Mouse (Mus musculus) forebrain, embryonic 13.5 days (tissue): ENCODE measurements around the gene Vezt. TPM values are rescaled to one million over a fixed set of nuclear protein-coding genes. Genes with fewer than 3 reads are reported as not detected.
A peak's percentile ranks its signal among the peaks of the same experiment; 100 is the strongest.

Source experiments
- ATAC-seq: fragments of 200-750 bp; cut with Nextera tagmentation; 2 replicates; pipeline ENCODE4 v1.8.0; 2017
- H3K27ac ChIP-seq: fragments of 300-500 bp; sonication (generic); 2 replicates; pipeline ENCODE4 v1.5.1; 2015; ENCODE audit warnings: inconsistent platforms, mild to moderate bottlenecking, moderate library complexity
- H3K27me3 ChIP-seq: fragments of 300-500 bp; sonication (generic); 2 replicates; pipeline ENCODE4 v1.6.1; 2015; ENCODE audit warnings: mild to moderate bottlenecking, inconsistent platforms
- H3K36me3 ChIP-seq: fragments of 300-500 bp; sonication (generic); 2 replicates; pipeline ENCODE4 v1.6.1; 2015; ENCODE audit warnings: mild to moderate bottlenecking, inconsistent platforms; ENCODE audit not compliant: poor library complexity, severe bottlenecking
- H3K4me1 ChIP-seq: fragments of 300-500 bp; sonication (generic); 2 replicates; pipeline ENCODE4 v1.6.1; 2015; ENCODE audit warnings: inconsistent platforms
- H3K4me2 ChIP-seq: fragments of 300-500 bp; sonication (generic); 2 replicates; pipeline ENCODE4 v1.6.1; 2015; ENCODE audit warnings: inconsistent platforms, mild to moderate bottlenecking, moderate library complexity
- H3K4me3 ChIP-seq: fragments of 300-500 bp; sonication (generic); 2 replicates; pipeline ENCODE4 v1.5.1; 2015; ENCODE audit warnings: mild to moderate bottlenecking, inconsistent platforms
- H3K9ac ChIP-seq: fragments of 300-500 bp; sonication (generic); 2 replicates; pipeline ENCODE4 v1.6.1; 2015; ENCODE audit warnings: mild to moderate bottlenecking, inconsistent platforms
- H3K9me3 ChIP-seq: fragments of 300-500 bp; sonication (generic); replicated peaks from 2 replicates; pipeline ENCODE4 v1.6.1; 2016; ENCODE audit warnings: inconsistent platforms
- WGBS: fragments of 180-500 bp; shearing (Covaris S2); methylation state at CpG from one replicate; pipeline ENCODE4 v1.1.7; 2015; 5-methylcytosine and 5-hydroxymethylcytosine counted together
- polyA plus RNA-seq: library from polyadenylated mRNA; unstranded; fragments of >200 nt; fragmentation: Nextera tagmentation; extraction: Ambion mirVana; gene quantifications from 2 replicates; pipeline ENCODE4 v1.2.1, GENCODE M21; 2015

Vezt gene
- polyA plus RNA-seq, 1 experiment from 2014 or later, result 50.8 TPM

- H3K4me2 ChIP-seq, result no peak overlapping the region
- no peaks in the 10 kb centered on the region for H3K9me3 ChIP-seq
- H3K4me3 ChIP-seq, result no peak overlapping the region
- no peak overlapping the region for H3K9ac ChIP-seq
- H3K4me1 ChIP-seq, result no peaks in the 10 kb centered on the region
- H3K36me3 ChIP-seq, result peaks cover 79% of the 10 kb centered on the region
- no peak for ATAC-seq
- 93% methylated on average over 10 of the region's 10 CpGs for WGBS
- H3K27ac ChIP-seq, result no peak overlapping the region
- no peaks in the 10 kb centered on the region for H3K27me3 ChIP-seq
Observed at GRCm38 (mm10) chr10:94000223-94000622, 35.4 kb downstream of the Vezt start.

DNA sequence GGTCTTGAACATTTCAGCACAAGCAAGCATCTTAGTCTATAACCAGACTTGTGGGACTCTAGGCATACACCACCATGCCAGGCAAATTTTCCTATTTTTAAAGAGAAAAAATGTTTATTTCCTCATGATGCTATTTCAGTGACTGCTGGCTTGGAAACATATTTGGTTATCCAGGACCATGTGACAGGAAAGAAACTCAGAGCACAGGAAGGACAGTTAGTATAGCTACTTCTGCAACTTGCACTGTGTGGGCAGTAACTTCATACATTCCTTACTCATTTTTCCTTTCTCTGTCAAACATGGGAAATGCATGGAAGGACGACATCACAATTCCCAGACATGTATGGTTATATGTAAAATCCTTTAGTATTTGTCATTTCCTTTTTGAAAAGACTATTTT lies 36.3 kb downstream of the Vezt start:
- H3K4me3 ChIP-seq, result no peak overlapping the region
- H3K4me2 ChIP-seq, result no peak overlapping the region
- no peaks in the 10 kb centered on the region for H3K27me3 ChIP-seq
- no peak overlapping the region for H3K27ac ChIP-seq
- no peak for ATAC-seq
- 95% methylated on average over 1 of the region's 1 CpGs for WGBS
- H3K36me3 ChIP-seq, result peaks cover 87% of the 10 kb centered on the region
- no peak overlapping the region for H3K9ac ChIP-seq
- no peaks in the 10 kb centered on the region for H3K9me3 ChIP-seq
- no peaks in the 10 kb centered on the region for H3K4me1 ChIP-seq

DNA sequence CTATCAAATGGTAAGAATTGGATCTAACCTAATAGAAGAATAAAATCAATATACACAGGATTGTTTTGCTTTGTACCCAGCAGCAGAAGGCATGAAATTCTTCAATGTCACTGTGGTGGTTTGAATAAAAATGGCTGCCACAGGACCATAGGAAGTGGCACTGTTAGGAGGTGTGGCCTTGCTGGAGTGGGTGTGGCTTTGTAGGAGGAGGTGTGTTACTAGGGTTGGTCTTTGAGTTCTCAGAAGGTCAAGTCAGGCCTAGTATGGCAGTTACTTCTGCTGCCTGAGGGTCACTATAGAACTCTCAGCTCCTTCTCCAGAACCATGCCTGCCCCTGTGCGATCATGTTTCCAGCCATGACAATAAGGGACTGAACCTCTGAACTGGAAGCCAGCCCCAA lies 40.5 kb downstream of the Vezt start:
- Histone ChIP-seq H3K36me3 (peaks cover 80% of the 10 kb centered on the region), H3K27ac (no peak overlapping the region), H3K4me3 (no peak overlapping the region), H3K4me2 (no peak overlapping the region), H3K9ac (no peak overlapping the region), H3K9me3 (no peaks in the 10 kb centered on the region), H3K27me3 (no peaks in the 10 kb centered on the region), H3K4me1 (no peaks in the 10 kb centered on the region)
- 96% methylated on average over 1 of the region's 1 CpGs for WGBS
- ATAC-seq, result no peak

- Histone ChIP-seq H3K9me3 (no peaks in the 10 kb centered on the region), H3K9ac (no peak overlapping the region), H3K4me3 (no peak overlapping the region), H3K36me3 (peaks cover 80% of the 10 kb centered on the region), H3K27me3 (no peaks in the 10 kb centered on the region), H3K27ac (no peak overlapping the region), H3K4me1 (no peaks in the 10 kb centered on the region), H3K4me2 (no peak overlapping the region)
- no peak for ATAC-seq
- 96% methylated on average over 10 of the region's 10 CpGs for WGBS
Observed at GRCm38 (mm10) chr10:93994136-93994535, 41.5 kb downstream of the Vezt start.

- no peaks in the 10 kb centered on the region for H3K9me3 ChIP-seq
- ATAC-seq, result no peak
- H3K9ac ChIP-seq, result no peak overlapping the region
- no peak overlapping the region for H3K4me3 ChIP-seq
- peaks cover 78% of the 10 kb centered on the region for H3K36me3 ChIP-seq
- H3K27me3 ChIP-seq, result no peaks in the 10 kb centered on the region
- no peak overlapping the region for H3K4me2 ChIP-seq
- no peak overlapping the region for H3K27ac ChIP-seq
- no peaks in the 10 kb centered on the region for H3K4me1 ChIP-seq
Observed at GRCm38 (mm10) chr10:93985357-93985756, 50.3 kb downstream of the Vezt start.

GRCm38 (mm10) chr10:93969306-93969705 lies 66.3 kb downstream of the Vezt start:
- H3K36me3 ChIP-seq, result peaks cover 67% of the 10 kb centered on the region
- H3K9ac ChIP-seq, result no peak overlapping the region
- H3K4me1 ChIP-seq, result no peaks in the 10 kb centered on the region
- no peak for ATAC-seq
- H3K27ac ChIP-seq, result no peak overlapping the region
- H3K27me3 ChIP-seq, result no peaks in the 10 kb centered on the region
- H3K9me3 ChIP-seq, result no peaks in the 10 kb centered on the region
- H3K4me2 ChIP-seq, result no peak overlapping the region
- no peak overlapping the region for H3K4me3 ChIP-seq
- WGBS, result 31% methylated on average over 10 of the region's 10 CpGs

- H3K4me2 ChIP-seq, result no peak overlapping the region
- H3K9me3 ChIP-seq, result no peaks in the 10 kb centered on the region
- H3K4me3 ChIP-seq, result no peak overlapping the region
- peaks cover 52% of the 10 kb centered on the region for H3K36me3 ChIP-seq
- no peak overlapping the region for H3K27ac ChIP-seq
- H3K27me3 ChIP-seq, result no peaks in the 10 kb centered on the region
- ATAC-seq, result no peak
- no peaks in the 10 kb centered on the region for H3K4me1 ChIP-seq
- no peak overlapping the region for H3K9ac ChIP-seq
Observed at GRCm38 (mm10) chr10:93967486-93967885, 68.1 kb downstream of the Vezt start.

DNA sequence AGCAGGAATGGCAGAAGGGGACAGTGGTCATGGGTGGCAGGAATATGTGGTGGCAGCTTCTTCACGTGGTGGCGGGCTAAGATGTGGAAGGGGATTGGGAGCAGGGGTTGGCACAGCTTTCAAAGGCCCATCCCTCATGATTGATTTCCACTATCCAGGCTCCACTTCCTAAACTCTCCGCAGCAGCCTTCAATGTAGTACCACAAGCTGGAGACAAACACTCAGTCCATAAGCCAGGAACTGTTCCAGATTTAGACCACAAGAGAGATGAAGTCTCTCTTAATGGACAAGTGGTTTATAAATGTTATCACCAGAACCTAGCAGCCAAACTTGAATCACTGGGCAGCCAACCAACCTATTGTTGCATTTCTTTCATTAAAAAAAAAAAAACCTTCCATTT lies 81.6 kb downstream of the Vezt start:
- H3K4me3 ChIP-seq, result no peak overlapping the region
- no peaks in the 10 kb centered on the region for H3K9me3 ChIP-seq
- no peak overlapping the region for H3K9ac ChIP-seq
- no peak for ATAC-seq
- no peaks in the 10 kb centered on the region for H3K36me3 ChIP-seq
- no peaks in the 10 kb centered on the region for H3K27me3 ChIP-seq
- 89% methylated on average over 3 of the region's 3 CpGs for WGBS
- no peaks in the 10 kb centered on the region for H3K4me1 ChIP-seq
- no peak overlapping the region for H3K27ac ChIP-seq
- no peak overlapping the region for H3K4me2 ChIP-seq

GRCm38 (mm10) chr10:93953504-93953903 lies 82.1 kb downstream of the Vezt start:
- 93% methylated on average over 7 of the region's 7 CpGs for WGBS

DNA sequence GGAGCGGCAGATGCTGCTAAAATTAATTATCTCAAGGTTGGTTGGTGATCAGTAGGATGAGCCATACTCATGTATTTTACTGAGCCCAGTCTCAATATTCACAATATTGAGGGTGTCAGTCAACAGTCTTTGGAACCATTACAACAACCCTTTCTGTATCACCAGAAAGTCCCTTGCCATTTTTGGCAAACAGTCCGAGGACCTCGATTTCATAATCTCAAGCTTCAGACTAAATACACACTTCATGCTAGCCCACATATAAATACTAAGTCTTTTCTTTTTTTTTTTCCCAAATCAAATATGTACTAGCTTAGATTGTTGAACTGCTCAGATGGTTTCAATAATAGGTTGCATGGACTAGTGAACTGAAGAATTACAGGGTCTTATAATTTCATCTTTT lies 84.6 kb downstream of the Vezt start:
- Histone ChIP-seq H3K27ac (no peak overlapping the region), H3K27me3 (no peaks in the 10 kb centered on the region), H3K4me3 (no peak overlapping the region), H3K4me2 (no peak overlapping the region), H3K36me3 (no peaks in the 10 kb centered on the region), H3K9me3 (no peaks in the 10 kb centered on the region), H3K9ac (no peak overlapping the region), H3K4me1 (no peaks in the 10 kb centered on the region)
- WGBS, result 97% methylated on average over 3 of the region's 3 CpGs
- ATAC-seq, result no peak

More at GRCm38 (mm10) chr10:93953504-93953903, 82.1 kb downstream of the Vezt start:
- Histone ChIP-seq H3K4me3 (no peak overlapping the region), H3K4me1 (no peaks in the 10 kb centered on the region), H3K27me3 (no peaks in the 10 kb centered on the region), H3K9ac (no peak overlapping the region), H3K27ac (no peak overlapping the region), H3K9me3 (no peaks in the 10 kb centered on the region), H3K36me3 (no peaks in the 10 kb centered on the region), H3K4me2 (no peak overlapping the region)
- no peak for ATAC-seq

GRCm38 (mm10) chr10:93949921-93950320 lies 85.7 kb downstream of the Vezt start:
- Histone ChIP-seq H3K4me3 (no peak overlapping the region), H3K9me3 (no peaks in the 10 kb centered on the region), H3K4me2 (no peak overlapping the region), H3K27ac (no peak overlapping the region), H3K36me3 (no peaks in the 10 kb centered on the region), H3K27me3 (no peaks in the 10 kb centered on the region), H3K9ac (no peak overlapping the region), H3K4me1 (0 out of 2 replicates have a peak, but pooled peaks cover 6% of the 10 kb centered on the region)
- no peak for ATAC-seq
- WGBS, result 100% methylated on average over 2 of the region's 2 CpGs

DNA sequence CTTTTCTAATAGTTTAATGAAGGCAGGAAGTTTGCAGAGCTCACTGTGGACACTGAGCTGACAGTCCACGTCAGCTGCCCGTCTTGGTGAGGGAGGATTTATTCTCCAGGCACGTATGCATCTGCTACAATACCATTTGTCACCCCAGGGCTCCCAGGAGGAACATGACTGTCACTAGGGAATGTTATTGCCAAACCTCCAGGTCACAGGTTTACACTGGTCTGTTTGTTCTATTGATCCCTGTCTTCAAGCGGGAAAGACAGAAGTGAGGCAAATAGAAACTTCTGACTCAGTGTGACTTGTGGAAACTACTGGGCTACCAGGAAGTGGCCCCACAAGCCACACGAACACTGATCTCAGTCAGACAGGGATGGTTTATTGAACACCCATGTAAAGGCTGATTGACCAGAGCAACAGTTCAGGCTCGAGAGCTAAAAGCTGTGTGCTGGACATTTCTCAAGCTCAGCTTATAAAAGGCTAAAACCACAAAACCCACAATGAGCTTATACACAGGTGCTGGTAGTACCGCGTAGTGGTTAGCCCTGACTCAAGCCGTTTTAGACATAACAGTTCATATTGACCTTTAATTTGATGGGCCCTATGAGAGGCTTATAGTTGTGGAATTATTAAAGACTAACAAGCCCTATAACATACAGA lies 89.6 kb downstream of the Vezt start:
- Histone ChIP-seq H3K9me3 (no peaks in the 10 kb centered on the region), H3K4me3 (no peak overlapping the region), H3K27ac (no peak overlapping the region), H3K36me3 (no peaks in the 10 kb centered on the region), H3K4me1 (0 out of 2 replicates have a peak, but pooled peaks cover 6% of the 10 kb centered on the region), H3K27me3 (no peaks in the 10 kb centered on the region), H3K4me2 (no peak overlapping the region), H3K9ac (no peak overlapping the region)
- 82% methylated on average over 9 of the region's 9 CpGs for WGBS
- ATAC-seq, result no peak

DNA sequence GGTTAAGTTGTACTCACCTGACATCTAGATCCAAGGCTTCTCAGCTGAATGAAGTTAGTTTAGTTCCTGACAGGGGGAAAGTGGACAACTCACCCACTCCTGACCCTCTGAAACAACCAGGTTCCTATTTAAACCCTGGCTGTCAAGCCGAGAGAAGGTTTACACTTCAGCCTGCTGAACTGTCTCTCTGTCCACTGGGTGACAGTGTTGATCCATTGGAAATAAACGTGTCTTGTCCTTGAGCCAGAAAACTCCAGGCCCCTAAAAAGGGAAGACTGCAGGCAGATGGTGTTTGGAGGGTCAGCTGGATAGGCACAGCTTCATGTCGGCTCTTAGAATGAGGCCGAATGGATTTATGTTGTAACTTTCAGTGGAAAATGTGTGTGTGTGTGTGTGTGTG lies 90.3 kb downstream of the Vezt start:
- Histone ChIP-seq H3K9me3 (no peaks in the 10 kb centered on the region), H3K4me3 (no peak overlapping the region), H3K27ac (no peak overlapping the region), H3K4me2 (no peak overlapping the region), H3K4me1 (0 out of 2 replicates have a peak, but pooled peaks cover 6% of the 10 kb centered on the region), H3K9ac (no peak overlapping the region), H3K36me3 (no peaks in the 10 kb centered on the region), H3K27me3 (no peaks in the 10 kb centered on the region)
- 0 out of 2 replicates have a peak, but pooled peaks have one; percentile 48 for ATAC-seq
- WGBS, result 51% methylated on average over 4 of the region's 4 CpGs
